Mouse (Mus musculus) embryonic facial prominence, embryonic 13.5 days (tissue): Measurements from ENCODE around the gene Lrcol1. TPM values are rescaled to one million over a fixed set of nuclear protein-coding genes. Genes with fewer than 3 reads are reported as not detected.

Experiments used
- ATAC-seq: fragments of 200-750 bp; cut with Nextera tagmentation; 2 replicates; pipeline ENCODE4 v1.8.0; 2017; ENCODE audit warnings: low read depth; ENCODE audit not compliant: insufficient number of reproducible peaks, insufficient read depth, low FRiP score, low TSS enrichment
- H3K27ac ChIP-seq: fragments of 300-500 bp; sonication (generic); 2 replicates; pipeline ENCODE4 v1.5.1; 2015; ENCODE audit warnings: moderate library complexity, mild to moderate bottlenecking, inconsistent platforms
- H3K27me3 ChIP-seq: fragments of 300-500 bp; sonication (generic); 2 replicates; pipeline ENCODE4 v1.6.1; 2015; ENCODE audit warnings: mild to moderate bottlenecking, inconsistent platforms
- H3K36me3 ChIP-seq: fragments of 300-500 bp; sonication (generic); 2 replicates; pipeline ENCODE4 v1.6.1; 2015; ENCODE audit warnings: mild to moderate bottlenecking, inconsistent platforms
- H3K4me1 ChIP-seq: fragments of 300-500 bp; sonication (generic); 2 replicates; pipeline ENCODE4 v1.6.1; 2015; ENCODE audit warnings: inconsistent platforms
- H3K4me2 ChIP-seq: fragments of 300-500 bp; sonication (generic); 2 replicates; pipeline ENCODE4 v1.6.1; 2015; ENCODE audit warnings: moderate library complexity, mild to moderate bottlenecking, inconsistent platforms
- H3K4me3 ChIP-seq: fragments of 300-500 bp; sonication (generic); 2 replicates; pipeline ENCODE4 v1.5.1; 2015; ENCODE audit warnings: mild to moderate bottlenecking, inconsistent platforms
- H3K9ac ChIP-seq: fragments of 300-500 bp; sonication (generic); 2 replicates; pipeline ENCODE4 v1.6.1; 2015; ENCODE audit warnings: mild to moderate bottlenecking, inconsistent platforms
- H3K9me3 ChIP-seq: fragments of 300-500 bp; sonication (generic); 2 replicates; pipeline ENCODE4 v1.6.1; 2016; ENCODE audit warnings: inconsistent platforms
- WGBS: fragments of 180-500 bp; shearing (Covaris S2); methylation state at CpG from one replicate; pipeline ENCODE4 v1.1.7; 2015; ENCODE audit warnings: mixed read lengths; 5-methylcytosine and 5-hydroxymethylcytosine counted together
- polyA plus RNA-seq: library from polyadenylated mRNA; unstranded; fragments of >200 nt; fragmentation: Nextera tagmentation; extraction: Ambion mirVana; gene quantifications from 2 replicates; pipeline ENCODE4 v1.2.1, GENCODE M21; 2015

Gene Lrcol1
- not detected in 2 replicates for polyA plus RNA-seq

- H3K9ac ChIP-seq, result no peak within 1 kb of the TSS
- no peak for ATAC-seq
- peaks cover 38% of the 10 kb centered on the region for H3K27me3 ChIP-seq
- H3K36me3 ChIP-seq, result no peaks in the 10 kb centered on the region
- H3K4me2 ChIP-seq, result peak within 1 kb of the TSS; percentile 99; the same call in 1 of the 2 replicates
- WGBS, result 60% methylated on average over 4 of the region's 4 CpGs
- H3K27ac ChIP-seq, result no peak within 1 kb of the TSS
- H3K4me3 ChIP-seq, result no peak within 1 kb of the TSS
- peaks cover 27% of the 10 kb centered on the region for H3K4me1 ChIP-seq
- no peaks in the 10 kb centered on the region for H3K9me3 ChIP-seq
Measured at GRCm38 (mm10) chr5:110344524-110344923, at the start of gene Lrcol1. TSS of gene Lrcol1 (plus strand) at chr5:110344730.

- ATAC-seq, result no peak
- Histone ChIP-seq H3K9ac (no peak overlapping the region), H3K27ac (no peak overlapping the region), H3K9me3 (no peaks in the 10 kb centered on the region), H3K4me2 (no peak overlapping the region), H3K36me3 (peaks cover 82% of the 10 kb centered on the region), H3K27me3 (no peaks in the 10 kb centered on the region), H3K4me1 (no peaks in the 10 kb centered on the region), H3K4me3 (no peak overlapping the region)
- WGBS, result 89% methylated on average over 1 of the region's 1 CpGs
Measured at GRCm38 (mm10) chr5:110296637-110297036, 47.9 kb upstream of the Lrcol1 start.

GRCm38 (mm10) chr5:110300591-110300990 is 43.9 kb upstream of the Lrcol1 start:
- Histone ChIP-seq H3K27ac (no peak overlapping the region), H3K36me3 (peaks cover 88% of the 10 kb centered on the region)
- WGBS, result 87% methylated on average over 2 of the region's 2 CpGs

GRCm38 (mm10) chr5:110308861-110309260 is 35.7 kb upstream of the Lrcol1 start:
- no peak overlapping the region for H3K4me3 ChIP-seq
- peaks cover 92% of the 10 kb centered on the region for H3K36me3 ChIP-seq
- no peak overlapping the region for H3K4me2 ChIP-seq
- ATAC-seq, result no peak
- 95% methylated on average over 7 of the region's 7 CpGs for WGBS
- no peak overlapping the region for H3K27ac ChIP-seq
- no peak overlapping the region for H3K9ac ChIP-seq
- H3K4me1 ChIP-seq, result no peaks in the 10 kb centered on the region
- H3K27me3 ChIP-seq, result no peaks in the 10 kb centered on the region
- no peaks in the 10 kb centered on the region for H3K9me3 ChIP-seq

More at GRCm38 (mm10) chr5:110300591-110300990, 43.9 kb upstream of the Lrcol1 start:
- Histone ChIP-seq H3K27me3 (no peaks in the 10 kb centered on the region), H3K4me1 (no peaks in the 10 kb centered on the region), H3K4me3 (no peak overlapping the region), H3K4me2 (no peak overlapping the region), H3K9me3 (no peaks in the 10 kb centered on the region), H3K9ac (no peak overlapping the region)
- ATAC-seq, result no peak

GRCm38 (mm10) chr5:110313127-110313526 is 31.4 kb upstream of the Lrcol1 start:
- Histone ChIP-seq H3K4me1 (no peaks in the 10 kb centered on the region), H3K9me3 (no peaks in the 10 kb centered on the region), H3K4me3 (no peak overlapping the region), H3K27me3 (no peaks in the 10 kb centered on the region), H3K9ac (no peak overlapping the region), H3K4me2 (no peak overlapping the region), H3K27ac (no peak overlapping the region), H3K36me3 (peaks cover 73% of the 10 kb centered on the region)
- ATAC-seq, result no peak
- 97% methylated on average over 3 of the region's 3 CpGs for WGBS

- Histone ChIP-seq H3K4me2 (no peak overlapping the region), H3K36me3 (peaks cover 84% of the 10 kb centered on the region), H3K9ac (no peak overlapping the region), H3K27me3 (no peaks in the 10 kb centered on the region), H3K4me3 (no peak overlapping the region), H3K4me1 (no peaks in the 10 kb centered on the region), H3K9me3 (no peaks in the 10 kb centered on the region), H3K27ac (no peak overlapping the region)
- 93% methylated on average over 3 of the region's 3 CpGs for WGBS
- no peak for ATAC-seq
Measured at GRCm38 (mm10) chr5:110330508-110330907, 14.0 kb upstream of the Lrcol1 start.

GRCm38 (mm10) chr5:110338792-110339191 is 5.7 kb upstream of the Lrcol1 start:
- peaks cover 47% of the 10 kb centered on the region for H3K36me3 ChIP-seq
- H3K27ac ChIP-seq, result peak overlapping the region; percentile 28; the same call in 1 of the 2 replicates
- peak; percentile 54; the same call in 1 of the 2 replicates for ATAC-seq
- peaks cover 34% of the 10 kb centered on the region for H3K4me1 ChIP-seq
- H3K9me3 ChIP-seq, result no peaks in the 10 kb centered on the region
- H3K9ac ChIP-seq, result no peak overlapping the region
- no peak overlapping the region for H3K4me3 ChIP-seq
- 61% methylated on average over 2 of the region's 2 CpGs for WGBS
- H3K4me2 ChIP-seq, result no peak overlapping the region
- peaks cover 30% of the 10 kb centered on the region for H3K27me3 ChIP-seq

GRCm38 (mm10) chr5:110342648-110343284 is 1.8 kb upstream of the Lrcol1 start, which contains the start of gene P2rx2:
TSS of gene P2rx2 (minus strand) at chr5:110343212.
- peak within 1 kb of the TSS; percentile 54 for H3K4me3 ChIP-seq
- no peaks in the 10 kb centered on the region for H3K9me3 ChIP-seq
- no peak within 1 kb of the TSS for H3K27ac ChIP-seq
- 2% methylated on average over 43 of the region's 43 CpGs for WGBS
- H3K9ac ChIP-seq, result peak within 1 kb of the TSS; percentile 71
- ATAC-seq, result 0 out of 2 replicates have a peak, but pooled peaks have one; percentile 35
- H3K4me1 ChIP-seq, result peaks cover 41% of the 10 kb centered on the region
- H3K36me3 ChIP-seq, result peaks cover 7% of the 10 kb centered on the region; the same call in 1 of the 2 replicates
- H3K4me2 ChIP-seq, result peak within 1 kb of the TSS; percentile 99
- H3K27me3 ChIP-seq, result peaks cover 38% of the 10 kb centered on the region

GRCm38 (mm10) chr5:110345553-110345952 is 1.0 kb downstream of the Lrcol1 start:
- H3K9me3 ChIP-seq, result no peaks in the 10 kb centered on the region
- H3K4me1 ChIP-seq, result peaks cover 23% of the 10 kb centered on the region
- ATAC-seq, result no peak
- WGBS, result 72% methylated on average over 4 of the region's 4 CpGs
- H3K36me3 ChIP-seq, result no peaks in the 10 kb centered on the region
- H3K4me2 ChIP-seq, result no peak overlapping the region
- H3K9ac ChIP-seq, result no peak overlapping the region
- H3K27ac ChIP-seq, result no peak overlapping the region
- H3K27me3 ChIP-seq, result peaks cover 38% of the 10 kb centered on the region
- no peak overlapping the region for H3K4me3 ChIP-seq

GRCm38 (mm10) chr5:110347006-110347405 is 2.5 kb downstream of the Lrcol1 start:
- peaks cover 25% of the 10 kb centered on the region for H3K27me3 ChIP-seq
- WGBS, result 80% methylated on average over 8 of the region's 8 CpGs
- H3K27ac ChIP-seq, result no peak overlapping the region

GRCm38 (mm10) chr5:110354716-110355115 is 10.2 kb downstream of the Lrcol1 start:
- 10% methylated on average over 7 of the region's 7 CpGs for WGBS
- no peak for ATAC-seq
- Histone ChIP-seq H3K27ac (no peak overlapping the region), H3K36me3 (no peaks in the 10 kb centered on the region), H3K9ac (no peak overlapping the region), H3K4me1 (peaks cover 7% of the 10 kb centered on the region; the same call in 1 of the 2 replicates), H3K4me3 (no peak overlapping the region), H3K9me3 (no peaks in the 10 kb centered on the region), H3K4me2 (peak overlapping the region; percentile 24; the same call in 1 of the 2 replicates), H3K27me3 (peaks cover 19% of the 10 kb centered on the region)

More at GRCm38 (mm10) chr5:110347006-110347405, 2.5 kb downstream of the Lrcol1 start:
- H3K9me3 ChIP-seq, result no peaks in the 10 kb centered on the region
- H3K4me1 ChIP-seq, result peaks cover 23% of the 10 kb centered on the region
- no peak overlapping the region for H3K4me2 ChIP-seq
- ATAC-seq, result no peak
- H3K36me3 ChIP-seq, result no peaks in the 10 kb centered on the region
- no peak overlapping the region for H3K9ac ChIP-seq
- no peak overlapping the region for H3K4me3 ChIP-seq
